Mouse (Mus musculus): ENCODE measurements around the gene Igsf9. TPM values are rescaled to one million over a fixed set of nuclear protein-coding genes. Genes with fewer than 3 reads are reported as not detected.
A peak's percentile ranks its signal among the peaks of the same experiment; 100 is the strongest.

Gene Igsf9
- polyA plus RNA-seq, 1 experiment from 2014 or later: 102 TPM

- Histone ChIP-seq H3K36me3 (replicated peaks) (peaks cover 34% of the 10 kb centered on the region), H3K27ac (peak overlapping the region; percentile 82), H3K9ac (peak overlapping the region; percentile 54), H3K9me3 (no peaks in the 10 kb centered on the region), H3K4me2 (peak overlapping the region; percentile 91), H3K4me1 (peaks cover 68% of the 10 kb centered on the region), H3K27me3 (no peaks in the 10 kb centered on the region), H3K4me3 (replicated peaks) (peak overlapping the region; percentile 61)
- WGBS: 18% methylated on average over 5 of the region's 5 CpGs
- no peak for ATAC-seq (ENCODE audit: low FRiP score)
These were observed 5.1 kb downstream of the Igsf9 start for GRCm38 (mm10) chr1:172486651-172487050.

DNA sequence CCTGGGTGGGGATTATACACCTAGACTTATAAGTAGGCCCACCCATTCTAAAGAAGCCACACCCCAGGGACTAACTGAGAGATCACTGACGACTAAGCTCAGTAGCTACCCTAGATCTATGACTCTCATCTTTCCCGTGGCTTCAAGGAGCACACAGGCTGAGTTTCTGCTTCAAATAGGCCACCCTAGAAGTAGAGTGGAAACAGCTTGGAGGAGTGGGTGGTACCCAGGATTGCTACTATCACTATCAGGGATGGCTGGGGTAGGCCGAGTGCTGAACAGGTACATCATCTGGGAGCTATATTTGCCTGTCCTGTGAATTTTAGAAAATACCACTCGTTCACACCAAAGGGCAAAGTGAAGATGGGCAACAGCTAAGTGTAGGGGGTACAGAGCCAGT, 6.3 kb downstream of the Igsf9 start:
- Histone ChIP-seq H3K27ac (no peak overlapping the region), H3K27me3 (no peaks in the 10 kb centered on the region), H3K4me3 (replicated peaks) (no peak overlapping the region), H3K4me1 (peaks cover 67% of the 10 kb centered on the region), H3K9me3 (no peaks in the 10 kb centered on the region), H3K36me3 (replicated peaks) (peaks cover 47% of the 10 kb centered on the region), H3K9ac (no peak overlapping the region), H3K4me2 (no peak overlapping the region)
- 82% methylated on average over 4 of the region's 4 CpGs for WGBS
- ATAC-seq (ENCODE audit: low FRiP score): no peak

DNA sequence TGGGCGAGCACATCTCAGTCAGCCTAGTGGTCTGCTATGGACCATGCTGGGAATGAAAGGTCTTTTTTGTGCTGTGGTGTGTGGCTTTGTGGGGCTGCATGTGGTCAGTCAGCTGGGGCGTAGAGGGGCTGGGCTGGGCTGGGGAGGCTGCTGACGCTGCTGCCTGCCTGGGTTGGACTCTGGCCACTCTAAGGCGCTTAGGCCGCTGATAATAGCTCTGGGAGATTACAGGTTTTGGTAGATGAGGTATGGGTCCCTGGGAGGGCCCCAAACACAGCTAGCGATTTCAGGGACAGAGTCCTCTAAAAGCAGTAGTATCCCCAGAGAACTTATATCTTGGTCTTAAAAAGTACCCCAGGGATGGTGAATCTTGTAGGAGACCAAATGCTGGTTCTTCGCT, 7.2 kb downstream of the Igsf9 start:
- peaks cover 57% of the 10 kb centered on the region for H3K4me1 ChIP-seq
- WGBS: 78% methylated on average over 7 of the region's 7 CpGs
- H3K4me2 ChIP-seq: no peak overlapping the region
- ATAC-seq (ENCODE audit: low FRiP score): no peak
- no peaks in the 10 kb centered on the region for H3K27me3 ChIP-seq
- H3K9ac ChIP-seq: no peak overlapping the region
- no peak overlapping the region for H3K4me3 ChIP-seq (replicated peaks)
- H3K9me3 ChIP-seq: no peaks in the 10 kb centered on the region
- no peak overlapping the region for H3K27ac ChIP-seq
- peaks cover 56% of the 10 kb centered on the region for H3K36me3 ChIP-seq (replicated peaks)

DNA sequence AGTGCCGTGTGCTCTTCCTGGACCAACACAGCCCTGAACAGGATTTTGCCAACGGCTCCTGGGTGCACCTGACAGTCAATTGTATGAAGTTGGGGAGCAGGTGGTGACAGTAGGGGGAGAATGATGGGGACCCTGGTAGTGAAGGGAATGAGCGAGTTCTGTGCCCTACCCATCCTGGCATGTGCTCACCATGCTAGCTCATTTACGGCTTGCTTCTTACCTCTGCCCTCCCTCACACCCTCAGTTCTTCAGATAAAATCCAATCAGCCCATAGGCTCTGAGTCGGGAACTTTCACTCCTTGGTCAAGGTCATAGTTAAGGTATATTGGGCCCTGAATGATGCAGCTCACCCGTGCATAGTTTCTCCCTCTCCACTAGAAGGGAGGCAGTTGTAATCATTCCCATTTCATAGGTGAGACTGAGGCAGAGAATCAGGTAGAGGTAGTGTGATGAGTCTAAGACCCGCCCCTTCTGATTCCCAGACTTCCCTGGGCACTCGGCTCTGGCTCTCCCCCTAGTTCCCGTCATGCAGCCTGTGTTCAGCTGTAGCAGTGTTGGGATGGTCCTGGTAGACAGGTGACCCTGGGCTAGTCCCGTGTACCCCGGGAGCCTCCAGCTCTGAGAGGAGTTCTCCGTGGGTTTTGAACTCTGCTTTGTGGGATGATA, 8.1 kb downstream of the Igsf9 start:
- Histone ChIP-seq H3K4me3 (replicated peaks) (no peak overlapping the region), H3K36me3 (replicated peaks) (peaks cover 65% of the 10 kb centered on the region), H3K9ac (no peak overlapping the region), H3K27ac (no peak overlapping the region), H3K27me3 (no peaks in the 10 kb centered on the region), H3K4me1 (peaks cover 48% of the 10 kb centered on the region), H3K4me2 (peak overlapping the region; percentile 26), H3K9me3 (no peaks in the 10 kb centered on the region)
- peak; percentile 33; the same call in 1 of the 2 replicates for ATAC-seq (ENCODE audit: low FRiP score)
- 59% methylated on average over 12 of the region's 12 CpGs for WGBS

DNA sequence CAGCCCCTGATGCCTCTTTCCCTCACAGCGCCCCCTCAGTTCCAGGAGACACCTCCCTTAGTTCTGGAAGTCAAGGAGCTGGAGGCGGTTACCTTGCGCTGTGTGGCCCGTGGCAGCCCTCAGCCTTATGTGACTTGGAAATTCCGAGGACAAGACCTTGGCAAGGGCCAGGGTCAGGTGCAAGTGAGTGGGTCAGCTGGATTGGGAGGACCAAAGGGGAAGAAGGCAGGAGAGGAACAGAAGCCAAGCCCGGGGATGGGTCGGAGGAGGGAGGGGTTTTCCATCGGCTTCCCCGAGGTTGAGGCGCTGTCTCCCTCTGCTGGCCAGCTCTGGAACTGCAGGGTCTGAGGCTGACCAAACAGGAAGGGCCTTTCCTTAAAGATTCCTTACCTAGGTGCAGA, 8.7 kb downstream of the Igsf9 start:
- H3K9ac ChIP-seq: no peak overlapping the region
- WGBS: 10% methylated on average over 10 of the region's 10 CpGs
- ATAC-seq (ENCODE audit: low FRiP score): peak; percentile 33
- no peak overlapping the region for H3K4me3 ChIP-seq (replicated peaks)
- H3K4me1 ChIP-seq: peaks cover 42% of the 10 kb centered on the region
- H3K27ac ChIP-seq: no peak overlapping the region
- H3K4me2 ChIP-seq: peak overlapping the region; percentile 26
- no peaks in the 10 kb centered on the region for H3K27me3 ChIP-seq
- no peaks in the 10 kb centered on the region for H3K9me3 ChIP-seq
- H3K36me3 ChIP-seq (replicated peaks): peaks cover 71% of the 10 kb centered on the region

- Histone ChIP-seq H3K4me1 (peaks cover 25% of the 10 kb centered on the region), H3K4me2 (no peak overlapping the region), H3K36me3 (replicated peaks) (peaks cover 84% of the 10 kb centered on the region), H3K27ac (no peak overlapping the region), H3K27me3 (0 out of 2 replicates have a peak, but pooled peaks cover 1% of the 10 kb centered on the region), H3K4me3 (replicated peaks) (no peak overlapping the region), H3K9me3 (no peaks in the 10 kb centered on the region), H3K9ac (no peak overlapping the region)
- 92% methylated on average over 8 of the region's 8 CpGs for WGBS
- ATAC-seq (ENCODE audit: low FRiP score): no peak
These were observed 10.5 kb downstream of the Igsf9 start for GRCm38 (mm10) chr1:172492047-172492446.

GRCm38 (mm10) chr1:172493516-172493915, 11.9 kb downstream of the Igsf9 start:
- WGBS: 80% methylated on average over 6 of the region's 6 CpGs

DNA sequence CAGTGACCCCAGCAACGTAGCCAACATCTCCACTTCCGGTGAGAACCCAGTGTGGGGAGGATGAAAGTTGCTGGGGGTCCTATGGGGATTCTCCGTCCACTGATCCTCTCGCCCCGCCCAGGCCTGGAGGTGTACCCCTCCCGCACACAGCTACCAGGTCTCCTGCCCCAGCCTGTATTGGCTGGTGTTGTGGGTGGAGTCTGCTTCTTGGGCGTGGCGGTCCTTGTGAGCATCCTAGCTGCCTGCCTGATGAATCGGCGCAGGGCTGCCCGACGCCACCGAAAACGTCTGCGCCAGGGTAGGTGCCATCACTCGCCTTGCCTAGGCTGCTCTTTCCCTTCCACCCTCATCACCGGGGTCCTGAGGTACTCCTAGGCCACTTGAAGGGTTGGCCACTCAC, 14.4 kb downstream of the Igsf9 start:
- Histone ChIP-seq H3K36me3 (replicated peaks) (peaks cover 81% of the 10 kb centered on the region), H3K4me1 (peaks cover 18% of the 10 kb centered on the region), H3K4me2 (no peak overlapping the region), H3K9me3 (no peaks in the 10 kb centered on the region), H3K4me3 (replicated peaks) (no peak overlapping the region), H3K27me3 (peaks cover 40% of the 10 kb centered on the region), H3K27ac (no peak overlapping the region), H3K9ac (no peak overlapping the region)
- 77% methylated on average over 17 of the region's 17 CpGs for WGBS
- no peak for ATAC-seq (ENCODE audit: low FRiP score)

More at GRCm38 (mm10) chr1:172493516-172493915, 11.9 kb downstream of the Igsf9 start:
- Histone ChIP-seq H3K27me3 (peaks cover 15% of the 10 kb centered on the region), H3K9me3 (no peaks in the 10 kb centered on the region), H3K4me3 (replicated peaks) (no peak overlapping the region), H3K4me2 (no peak overlapping the region), H3K4me1 (peaks cover 10% of the 10 kb centered on the region), H3K36me3 (replicated peaks) (peaks cover 87% of the 10 kb centered on the region), H3K27ac (no peak overlapping the region), H3K9ac (no peak overlapping the region)
- no peak for ATAC-seq (ENCODE audit: low FRiP score)

DNA sequence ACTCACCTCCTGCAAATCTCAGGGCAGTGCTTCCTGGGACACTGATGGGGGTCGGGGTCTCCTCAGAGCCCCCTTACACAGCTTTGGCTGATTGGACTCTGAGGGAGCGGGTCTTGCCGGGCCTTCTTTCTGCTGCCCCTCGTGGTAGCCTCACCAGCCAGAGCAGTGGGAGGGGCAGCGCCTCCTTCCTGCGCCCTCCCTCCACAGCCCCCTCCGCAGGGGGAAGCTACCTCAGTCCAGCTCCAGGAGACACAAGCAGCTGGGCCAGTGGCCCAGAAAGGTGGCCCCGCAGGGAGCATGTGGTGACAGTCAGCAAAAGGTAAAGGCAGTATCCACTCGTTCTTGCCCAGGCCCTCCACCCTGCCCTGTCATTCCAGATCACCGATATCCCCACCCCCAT, 15.8 kb downstream of the Igsf9 start:
- Histone ChIP-seq H3K4me3 (replicated peaks) (no peak overlapping the region), H3K36me3 (replicated peaks) (peaks cover 67% of the 10 kb centered on the region), H3K9me3 (no peaks in the 10 kb centered on the region), H3K27ac (no peak overlapping the region), H3K4me1 (peaks cover 30% of the 10 kb centered on the region), H3K27me3 (peaks cover 53% of the 10 kb centered on the region), H3K9ac (no peak overlapping the region), H3K4me2 (no peak overlapping the region)
- no peak for ATAC-seq (ENCODE audit: low FRiP score)
- WGBS: 89% methylated on average over 10 of the region's 10 CpGs

GRCm38 (mm10) chr1:172499765-172500441, 18.3 kb downstream of the Igsf9 start, which contains the start of gene Tagln2:
Gene Tagln2 (plus strand): TSS chr1:172500047.
- H3K27me3 ChIP-seq: peaks cover 63% of the 10 kb centered on the region
- peaks cover 43% of the 10 kb centered on the region for H3K36me3 ChIP-seq (replicated peaks)
- peak within 1 kb of the TSS; percentile 57 for H3K4me2 ChIP-seq
- no peaks in the 10 kb centered on the region for H3K9me3 ChIP-seq
- H3K27ac ChIP-seq: no peak within 1 kb of the TSS
- 1% methylated on average over 30 of the region's 30 CpGs for WGBS
- peak within 1 kb of the TSS; percentile 42 for H3K9ac ChIP-seq
- peak; percentile 50 for ATAC-seq (ENCODE audit: low FRiP score)
- peak within 1 kb of the TSS; percentile 41 for H3K4me3 ChIP-seq (replicated peaks)
- peaks cover 53% of the 10 kb centered on the region for H3K4me1 ChIP-seq

DNA sequence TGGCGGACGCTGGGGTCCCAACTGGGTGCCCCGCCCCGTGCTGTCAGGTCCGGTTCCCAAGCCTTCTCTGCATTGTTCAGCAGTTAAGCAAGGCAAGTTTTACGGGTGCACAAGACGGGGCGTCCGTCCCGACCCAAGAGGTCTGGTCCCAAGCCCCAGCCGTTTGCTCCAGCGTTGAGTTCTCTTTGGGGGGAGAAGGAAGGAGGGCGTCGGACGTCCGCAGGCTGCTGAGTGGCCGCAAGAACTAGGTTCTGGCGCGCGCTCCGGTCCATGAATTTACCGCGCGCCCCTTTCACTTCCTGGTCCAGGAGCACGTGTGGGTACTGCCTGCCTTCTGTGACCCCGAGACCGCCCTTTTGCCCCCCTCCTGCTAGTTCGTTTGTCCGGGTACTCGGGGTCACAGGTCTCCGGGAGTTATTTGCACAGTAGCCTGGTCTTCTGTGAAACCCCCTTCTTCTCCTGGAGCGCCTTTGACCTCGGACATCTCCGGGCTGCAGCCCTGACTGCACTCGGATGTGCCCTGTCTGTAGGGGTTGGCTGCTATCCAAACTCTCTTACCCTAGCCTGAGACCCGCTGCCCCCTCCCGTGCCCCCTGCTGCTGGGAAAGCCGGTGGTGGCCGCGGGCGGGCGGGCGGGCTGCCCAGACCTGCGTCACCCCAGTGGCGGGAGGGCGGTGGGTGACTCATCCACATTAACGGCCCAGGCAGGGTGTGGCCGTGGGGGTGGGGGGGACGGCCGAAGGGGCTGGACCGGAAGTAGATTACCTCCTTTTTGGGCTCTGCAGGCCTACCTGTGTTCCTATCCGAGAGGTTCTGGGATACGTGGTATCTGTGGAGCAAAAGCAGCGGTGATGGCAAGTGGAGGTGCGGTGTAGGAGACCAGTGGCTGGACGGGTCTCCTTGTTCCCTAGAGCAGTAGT, 19.1 kb downstream of the Igsf9 start:
- Histone ChIP-seq H3K27me3 (peaks cover 63% of the 10 kb centered on the region), H3K4me2 (peak overlapping the region; percentile 57), H3K9ac (peak overlapping the region; percentile 42), H3K9me3 (no peaks in the 10 kb centered on the region), H3K27ac (no peak overlapping the region), H3K4me3 (replicated peaks) (peak overlapping the region; percentile 41), H3K4me1 (peaks cover 53% of the 10 kb centered on the region), H3K36me3 (replicated peaks) (peaks cover 35% of the 10 kb centered on the region)
- no peak; the same call in 1 of the 2 replicates for ATAC-seq (ENCODE audit: low FRiP score)
- 2% methylated on average over 56 of the region's 56 CpGs for WGBS

All from forebrain, embryonic 12.5 days (tissue).